Mouse (Mus musculus) frontal cortex, postnatal 14 days (tissue): ENCODE data around the gene Cfap58.

Experiments used
- DNase-seq, 2 experiments: peaks; one replicate each; pipeline ENCODE4 v3.0.0; 2022; ENCODE audit warnings: low spot score in 2 of 2

Gene Cfap58

GRCm38 (mm10) chr19:48079718-48080117 lies 142.2 kb downstream of the Cfap58 start:
- no peak for DNase-seq

- DNase-seq: no peak
Observed at GRCm38 (mm10) chr19:48081456-48081855, 144.0 kb downstream of the Cfap58 start.
